Mouse (Mus musculus) c-Kit-negative CD71-positive TER-119-positive erythroid progenitor cells, embryonic 14.5 days (primary cell): ENCODE measurements around the gene Pax2.

ENCODE experiments used
- DNase-seq: peaks from one replicate; pipeline ENCODE4 v3.0.0-alpha.2; 2013; ENCODE audit warnings: low read depth, low spot score

Pax2 gene

GRCm38 (mm10) chr19:44748271-44748670, 7.6 kb upstream of the Pax2 start:
- DNase-seq: no peak

DNA sequence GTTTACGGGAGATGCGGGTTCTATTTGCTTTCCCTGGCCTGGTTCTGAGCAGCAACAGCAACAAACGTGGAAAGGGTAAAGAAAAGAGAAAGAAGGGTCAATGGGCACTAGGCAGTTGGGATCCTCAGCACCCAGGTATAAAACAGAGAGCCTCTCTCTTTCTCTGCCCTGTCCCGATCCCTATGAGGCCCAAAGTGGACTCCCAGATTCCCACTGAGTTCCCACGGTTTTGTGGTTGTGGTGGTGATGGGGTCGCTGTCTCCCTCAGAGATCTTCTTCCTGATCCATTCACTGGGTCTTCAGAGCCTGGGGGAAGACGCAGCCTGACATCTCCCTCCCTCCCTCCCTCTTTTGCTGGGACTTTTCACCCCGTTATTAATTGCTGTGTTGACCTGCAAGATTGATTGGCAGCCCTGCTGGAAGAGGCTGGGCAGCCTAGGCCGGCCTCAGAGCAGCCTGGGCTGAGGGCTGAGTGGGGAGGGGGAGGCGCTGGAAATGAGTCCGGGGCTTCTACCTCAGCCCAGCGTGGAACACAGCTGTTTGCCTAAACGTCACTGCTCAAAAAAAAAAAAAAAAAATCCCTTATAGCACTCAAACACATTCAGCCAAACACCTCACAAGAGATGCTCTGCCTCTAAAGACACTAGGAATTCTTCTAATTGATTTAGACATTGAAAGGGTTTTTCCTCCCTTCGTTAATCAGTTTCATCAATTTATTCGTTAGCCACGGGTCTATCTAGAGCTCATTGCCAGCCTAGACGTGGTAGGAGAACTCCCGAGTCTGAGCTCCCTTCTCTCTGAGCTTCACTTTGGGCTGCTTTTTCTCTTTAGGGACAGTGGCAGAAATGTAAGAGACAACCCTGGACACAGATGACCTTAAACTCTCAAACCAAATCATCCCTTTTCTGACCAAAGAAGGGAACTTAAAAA, 6.5 kb upstream of the Pax2 start:
- DNase-seq: no peak

GRCm38 (mm10) chr19:44750051-44751041, 5.5 kb upstream of the Pax2 start:
- DNase-seq: no peak

GRCm38 (mm10) chr19:44751042-44751441, 4.8 kb upstream of the Pax2 start:
- no peak for DNase-seq

GRCm38 (mm10) chr19:44751551-44751950, 4.3 kb upstream of the Pax2 start:
- no peak for DNase-seq

DNA sequence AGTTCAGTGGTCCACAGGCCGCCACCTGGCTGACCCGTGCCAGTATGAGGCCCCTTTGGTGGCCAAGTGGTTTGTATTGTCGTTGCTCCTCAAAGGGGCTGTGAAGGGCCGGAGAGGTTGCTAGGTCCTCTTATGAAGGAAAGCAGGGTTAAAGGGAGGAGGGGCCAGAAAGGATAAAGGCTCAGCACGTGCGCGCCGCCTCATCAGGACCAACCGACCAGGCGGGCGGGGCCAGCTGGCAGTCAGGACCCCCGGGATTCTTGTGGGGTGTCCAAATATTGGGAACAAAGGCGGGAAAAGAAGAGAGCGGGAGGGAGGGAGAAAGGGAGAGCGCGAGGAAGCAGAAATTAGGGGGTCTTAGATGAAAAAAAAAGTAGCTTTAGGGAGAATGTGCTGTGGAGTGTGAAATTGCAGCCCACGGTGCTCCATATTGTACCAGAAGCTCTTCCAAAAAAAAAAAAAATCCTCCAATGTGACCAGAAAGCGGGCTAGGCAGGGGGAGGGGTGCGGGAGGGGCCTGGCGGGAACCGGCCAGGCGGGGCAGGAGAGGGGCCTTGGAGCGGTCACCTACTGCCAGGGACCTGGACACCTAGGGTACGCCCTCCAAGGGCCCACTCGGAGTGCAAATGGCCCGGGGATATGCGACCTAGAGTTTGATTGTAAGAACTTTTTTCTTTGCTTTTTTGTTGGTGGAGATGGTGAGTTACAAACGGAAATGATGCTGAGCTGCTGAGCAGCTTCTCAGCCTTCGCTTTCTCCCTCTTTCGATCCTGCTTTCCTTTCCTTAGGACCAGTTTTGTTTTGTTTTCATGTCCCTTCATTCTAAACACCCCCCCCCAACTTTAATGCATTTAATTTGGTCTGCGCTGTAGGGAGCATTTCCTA, 3.5 kb upstream of the Pax2 start:
- no peak for DNase-seq

DNA sequence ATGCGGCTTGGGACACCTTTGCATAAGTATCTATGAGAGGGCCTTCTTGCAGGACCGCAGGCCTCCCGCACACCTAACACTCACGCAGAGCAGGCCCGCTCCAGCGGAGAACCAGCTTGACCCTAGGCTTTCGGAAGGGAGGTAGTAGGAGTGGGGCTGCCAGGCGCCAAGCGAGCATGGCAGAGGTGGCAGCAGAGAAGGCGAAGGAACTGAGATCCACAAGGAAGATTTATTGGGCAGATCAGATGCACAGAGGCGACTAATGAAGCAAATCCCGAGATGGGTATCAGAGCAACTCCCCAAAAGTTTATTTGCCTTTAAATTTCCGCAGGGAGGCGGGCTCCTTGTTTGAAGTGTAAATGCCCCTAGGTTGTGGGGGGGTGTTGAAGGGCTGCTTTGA, 2.5 kb upstream of the Pax2 start:
- DNase-seq: no peak

DNA sequence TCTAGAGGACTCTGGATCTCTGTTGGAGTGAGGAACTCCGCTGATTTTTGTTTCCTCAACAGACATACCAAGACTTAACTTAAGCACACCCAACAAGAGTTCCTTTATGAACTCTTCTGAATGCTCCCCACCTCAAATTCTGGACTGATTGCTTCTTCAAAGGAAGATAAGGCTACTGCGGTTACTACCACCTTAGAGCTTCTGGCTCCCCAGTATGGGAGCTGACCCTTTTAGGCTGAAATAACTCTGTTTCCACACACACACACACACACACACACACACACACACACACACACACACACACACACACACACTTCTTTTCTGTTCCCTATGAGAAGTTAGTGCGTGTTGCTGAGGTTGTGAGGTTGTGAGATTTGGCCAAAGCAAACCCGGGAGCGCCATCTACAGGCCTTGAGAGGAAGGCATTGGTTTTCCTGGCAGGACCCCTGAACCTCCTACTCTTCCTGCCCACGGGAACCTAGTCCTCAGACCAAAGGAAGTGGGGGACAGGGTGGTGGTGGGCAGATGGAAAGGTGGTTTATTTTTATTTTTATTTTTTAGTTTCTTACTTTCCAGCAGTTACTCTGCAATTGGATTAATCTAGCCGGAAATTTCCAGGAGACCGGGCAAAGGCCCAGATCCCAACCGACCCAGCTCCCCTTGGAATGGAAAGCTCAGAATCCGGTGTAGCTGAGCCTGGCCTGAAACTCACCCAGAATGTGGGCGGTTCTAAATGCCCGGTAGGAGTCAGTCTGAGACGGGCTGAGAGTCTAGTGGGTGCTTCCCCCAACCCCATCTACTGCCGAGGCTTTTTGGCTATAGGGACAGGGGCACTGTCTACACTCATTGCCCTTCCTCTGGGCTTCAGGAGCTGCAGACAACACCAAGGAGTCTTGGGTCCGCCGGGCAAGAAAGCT, 1.1 kb upstream of the Pax2 start:
- no peak for DNase-seq

DNA sequence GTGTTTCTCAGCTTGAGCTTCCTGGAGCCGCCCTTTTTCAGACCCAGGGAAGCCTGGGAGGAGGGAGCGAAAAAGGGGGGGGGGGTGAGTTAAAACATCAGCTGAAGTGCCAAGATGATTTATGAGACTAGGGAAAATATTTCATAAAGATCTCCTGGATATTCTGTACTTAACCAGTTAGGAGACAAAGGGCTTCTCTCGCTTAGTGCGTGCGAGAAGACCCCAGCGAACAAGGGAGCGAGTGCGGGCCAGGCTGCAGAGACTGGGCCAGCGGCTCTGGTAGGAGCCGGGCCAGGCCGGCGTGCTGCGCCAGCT, 510 bp upstream of the Pax2 start:
- no peak for DNase-seq

DNA sequence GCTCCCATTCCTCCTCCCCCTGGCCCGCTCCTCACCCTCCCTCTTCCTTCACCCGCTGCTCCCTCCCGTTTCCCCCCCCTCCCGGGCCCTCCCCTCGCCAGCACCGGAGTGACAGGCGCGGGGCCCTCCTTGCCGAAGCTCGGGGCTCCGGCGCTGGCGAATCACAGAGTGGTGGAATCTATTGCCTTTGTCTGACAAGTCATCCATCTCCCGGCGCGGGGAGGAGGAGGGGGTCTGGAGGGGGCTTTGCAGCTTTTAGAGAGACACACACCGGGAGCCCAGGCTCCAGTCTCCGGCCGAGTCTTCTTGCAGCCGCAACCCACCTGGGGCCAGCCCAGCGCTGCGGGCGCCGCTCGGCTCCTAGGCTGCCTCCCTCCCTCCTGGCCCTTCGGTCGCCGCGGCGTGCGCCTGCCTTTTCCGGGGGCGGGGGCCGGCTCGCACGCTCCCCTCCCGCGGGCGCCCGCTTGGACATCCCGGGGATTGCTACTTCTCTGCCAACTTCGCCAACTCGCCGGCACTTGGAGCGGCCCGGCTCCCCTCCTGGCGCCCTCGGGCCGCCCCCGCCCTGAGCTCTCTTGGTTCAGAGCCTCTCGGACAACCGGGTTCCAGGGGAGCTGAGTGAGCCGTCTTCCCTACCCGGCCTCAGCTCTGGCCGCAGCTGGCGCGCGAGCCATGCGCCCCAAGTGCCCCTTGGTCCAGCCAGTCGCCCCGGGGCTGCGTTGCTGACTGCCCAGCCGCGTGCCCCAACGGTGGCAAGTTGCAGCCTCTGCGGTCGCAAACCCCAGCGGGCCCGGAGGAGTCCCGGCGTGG, 781 bp downstream of the Pax2 start:
- no peak for DNase-seq

GRCm38 (mm10) chr19:44757231-44757871, 1.5 kb downstream of the Pax2 start:
- DNase-seq: no peak

GRCm38 (mm10) chr19:44758846-44759245, 3.0 kb downstream of the Pax2 start:
- no peak for DNase-seq

DNA sequence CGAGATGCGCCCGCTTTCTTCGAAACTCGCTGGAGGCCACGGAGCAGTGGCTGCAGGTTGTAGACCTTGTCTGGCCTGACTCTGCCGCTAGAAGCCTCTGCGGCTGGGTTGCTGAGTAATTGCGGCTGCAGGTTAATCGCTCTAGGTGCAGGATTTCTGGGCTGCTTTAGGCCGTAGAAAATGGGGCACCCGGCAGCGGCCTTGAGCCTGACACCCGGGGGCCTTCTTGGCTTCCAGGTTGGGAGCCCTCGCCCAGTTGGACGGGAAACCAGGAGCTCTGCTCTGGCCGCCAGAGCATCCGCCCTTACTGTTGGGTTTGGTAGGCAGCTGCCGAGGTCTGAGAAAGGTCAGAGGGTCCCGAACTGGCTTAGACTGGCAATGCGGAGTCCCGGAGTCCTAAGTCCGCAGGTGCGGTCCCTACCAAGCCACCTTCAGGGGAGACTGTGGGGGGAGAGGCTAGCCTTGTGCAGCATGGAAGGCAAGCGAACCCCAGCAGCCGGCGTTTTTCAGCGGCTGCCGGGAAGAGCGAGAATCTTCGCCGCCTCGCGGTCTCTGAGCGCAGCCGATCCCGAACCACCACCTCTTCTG, 3.8 kb downstream of the Pax2 start:
- DNase-seq: no peak

DNA sequence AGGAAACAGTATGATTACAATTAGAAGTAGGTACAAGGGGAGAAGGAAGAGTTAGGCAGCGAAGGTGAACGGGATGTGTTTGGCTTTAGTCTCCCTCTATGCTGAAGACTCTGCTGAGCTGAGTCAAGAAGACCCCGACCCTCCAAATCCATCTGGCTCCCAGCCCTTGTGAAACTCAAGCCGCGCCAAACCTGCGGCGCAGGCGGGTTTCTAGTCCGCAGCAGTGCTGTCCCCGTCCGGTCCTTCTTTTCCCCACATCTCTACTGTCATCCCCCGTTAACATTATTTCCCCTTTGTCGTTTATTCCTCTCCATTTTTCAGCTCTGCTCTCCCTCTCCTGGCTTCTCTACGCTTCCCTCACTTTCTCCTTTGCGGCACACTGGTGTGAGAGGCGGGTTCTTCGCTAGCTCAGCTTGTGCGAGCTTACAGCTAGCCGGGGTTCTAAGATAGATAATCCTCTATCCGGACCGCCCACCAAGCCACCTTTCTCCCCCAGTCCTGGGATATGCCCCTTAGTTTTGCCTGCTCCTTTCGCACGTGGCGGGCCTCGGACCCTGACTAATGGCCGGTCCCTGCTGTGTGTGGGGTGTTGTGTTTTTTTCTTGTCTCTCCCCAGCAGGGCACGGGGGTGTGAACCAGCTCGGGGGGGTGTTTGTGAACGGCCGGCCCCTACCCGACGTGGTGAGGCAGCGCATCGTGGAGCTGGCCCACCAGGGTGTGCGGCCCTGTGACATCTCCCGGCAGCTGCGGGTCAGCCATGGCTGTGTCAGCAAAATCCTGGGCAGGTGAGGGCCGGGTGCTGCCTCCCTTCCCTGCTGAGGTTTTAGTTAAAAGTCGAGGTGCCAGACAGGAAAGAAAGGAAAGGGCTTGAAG, 4.7 kb downstream of the Pax2 start:
- DNase-seq: no peak

DNA sequence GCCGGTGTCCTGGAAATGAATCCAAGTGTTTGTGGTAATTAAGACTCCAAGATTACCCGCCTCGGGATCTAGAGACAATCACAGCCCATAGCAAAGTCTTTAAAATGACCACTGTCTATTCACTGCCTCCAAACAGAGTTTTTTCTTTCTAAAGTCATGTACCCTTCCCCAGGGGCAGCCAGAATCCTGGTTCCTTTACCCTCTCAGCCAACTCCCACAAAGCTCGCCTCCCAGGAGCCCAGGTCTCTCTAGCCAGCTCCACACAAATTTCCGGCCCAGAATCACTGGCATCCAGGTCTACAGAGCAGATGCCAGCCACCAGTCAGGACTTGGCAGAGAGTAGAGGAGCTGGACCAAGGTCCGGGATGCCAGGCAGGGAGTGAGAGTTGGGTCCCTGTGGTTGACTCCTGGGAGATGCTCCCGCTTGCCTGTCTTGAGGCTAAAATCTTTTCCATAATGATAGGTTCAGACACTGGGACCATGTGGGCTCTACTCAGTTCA, 6.3 kb downstream of the Pax2 start:
- no peak for DNase-seq

- DNase-seq: no peak
These were observed 14.6 kb downstream of the Pax2 start for GRCm38 (mm10) chr19:44770268-44771050.

- no peak for DNase-seq
These were observed 15.7 kb downstream of the Pax2 start for GRCm38 (mm10) chr19:44771499-44771898.
